8 mouse cellular contexts compared by ENCODE assay signal in genomic region chr19:46135789-46136638, GRCm38 (mm10). TPM values are rescaled to one million over a fixed set of nuclear protein-coding genes. Genes with fewer than 3 reads are reported as not detected.
A peak's percentile ranks its signal among the peaks of the same experiment; 100 is the strongest.
DNase-seq lines count a peak whose midpoint lies in the region; ATAC-seq lines count a peak whose summit lies in the region.

No protein-coding gene starts in this region.

- peaks cover 85% of the 10 kb centered on the region for H3K27me3 ChIP-seq in embryonic facial prominence, embryonic 12.5 days
- peaks cover 74% of the 10 kb centered on the region for H3K27me3 ChIP-seq in heart, embryonic 12.5 days (replicated peaks)
- peaks cover 74% of the 10 kb centered on the region for H3K27me3 ChIP-seq in kidney, embryonic 14.5 days (ENCODE audit: control insufficient read depth, insufficient read depth, low read length)
- H3K27me3 ChIP-seq in lung, embryonic 16.5 days (ENCODE audit: control insufficient read depth, insufficient read depth, low read depth, low read length), result peaks cover 68% of the 10 kb centered on the region

- peaks cover 19% of the 10 kb centered on the region for H3K4me1 ChIP-seq in embryonic facial prominence, embryonic 12.5 days
- peaks cover 41% of the 10 kb centered on the region for H3K4me1 ChIP-seq in heart, embryonic 12.5 days (replicated peaks)
- peaks cover 17% of the 10 kb centered on the region for H3K4me1 ChIP-seq in kidney, embryonic 14.5 days (ENCODE audit: control insufficient read depth, insufficient read depth, low read length)
- peaks cover 24% of the 10 kb centered on the region for H3K4me1 ChIP-seq in lung, embryonic 16.5 days (replicated peaks; ENCODE audit: control insufficient read depth, insufficient read depth, low read length)

- peak overlapping the region; percentile 45 for H3K9ac ChIP-seq in embryonic facial prominence, embryonic 12.5 days
- H3K9ac ChIP-seq in heart, embryonic 12.5 days, result peak overlapping the region; percentile 67
- peak overlapping the region; percentile 40 for H3K9ac ChIP-seq in kidney, embryonic 14.5 days (ENCODE audit: low read depth, low read length)
- peak overlapping the region; percentile 61 for H3K9ac ChIP-seq in lung, embryonic 16.5 days (ENCODE audit: low read length)

- H3K4me2 ChIP-seq in embryonic facial prominence, embryonic 12.5 days (replicated peaks), result peak overlapping the region; percentile 98
- H3K4me2 ChIP-seq in heart, embryonic 12.5 days, result peak overlapping the region; percentile 99
- H3K4me2 ChIP-seq in kidney, embryonic 14.5 days (replicated peaks; ENCODE audit: low read depth, low read length), result peak overlapping the region; percentile 99
- peak overlapping the region; percentile 93 for H3K4me2 ChIP-seq in lung, embryonic 16.5 days (ENCODE audit: low read depth, low read length)

- H3K36me3 ChIP-seq in embryonic facial prominence, embryonic 12.5 days, result no peaks in the 10 kb centered on the region
- no peaks in the 10 kb centered on the region for H3K36me3 ChIP-seq in heart, embryonic 12.5 days
- no peaks in the 10 kb centered on the region for H3K36me3 ChIP-seq in kidney, embryonic 14.5 days (ENCODE audit: control insufficient read depth, insufficient read depth, low read length)
- no peaks in the 10 kb centered on the region for H3K36me3 ChIP-seq in lung, embryonic 16.5 days (ENCODE audit: control insufficient read depth, insufficient read depth, low read length)

- peak; percentile 58 for DNase-seq in 416B (ENCODE audit: low read depth)
- peak; percentile 50 to 87 for DNase-seq in adrenal gland, adult (ENCODE audit: inconsistent age in 2 of 2, low spot score in 1 of 2)
- DNase-seq in ovary, postnatal 14 days (ENCODE audit: low spot score), result peak; percentile 36
- peak; percentile 86 to 87 for DNase-seq in thymus, postnatal 36 days

- WGBS in embryonic facial prominence, embryonic 12.5 days, result under 1% methylated on average over 79 of the region's 79 CpGs
- WGBS in heart, embryonic 12.5 days, result under 1% methylated on average over 78 of the region's 79 CpGs
- under 1% methylated on average over 79 of the region's 79 CpGs for WGBS in kidney, embryonic 14.5 days
- under 1% methylated on average over 79 of the region's 79 CpGs for WGBS in lung, embryonic 16.5 days

- peak; percentile 62 for ATAC-seq in embryonic facial prominence, embryonic 12.5 days (ENCODE audit: insufficient number of reproducible peaks, insufficient read depth, low FRiP score, low TSS enrichment)
- peak; percentile 20; the same call in 1 of the 2 replicates for ATAC-seq in heart, embryonic 12.5 days (ENCODE audit: insufficient number of reproducible peaks, low FRiP score)
- ATAC-seq in kidney, embryonic 14.5 days (ENCODE audit: low FRiP score, low TSS enrichment), result peak; percentile 66
- ATAC-seq in lung, embryonic 16.5 days (ENCODE audit: low read depth), result peak; percentile 67

- no peak overlapping the region for H3K27ac ChIP-seq in embryonic facial prominence, embryonic 12.5 days
- no peak overlapping the region for H3K27ac ChIP-seq in heart, embryonic 12.5 days (ENCODE audit: poor library complexity, severe bottlenecking)
- no peak overlapping the region for H3K27ac ChIP-seq in kidney, embryonic 14.5 days (ENCODE audit: low read depth, low read length)
- no peak overlapping the region for H3K27ac ChIP-seq in lung, embryonic 16.5 days (ENCODE audit: low read length)

- H3K9me3 ChIP-seq in embryonic facial prominence, embryonic 12.5 days, result no peaks in the 10 kb centered on the region
- no peaks in the 10 kb centered on the region for H3K9me3 ChIP-seq in heart, embryonic 12.5 days (replicated peaks)
- H3K9me3 ChIP-seq in kidney, embryonic 14.5 days (ENCODE audit: control insufficient read depth, low read length), result no peaks in the 10 kb centered on the region
- no peaks in the 10 kb centered on the region for H3K9me3 ChIP-seq in lung, embryonic 16.5 days (ENCODE audit: control insufficient read depth, low read length)

- H3K4me3 ChIP-seq in embryonic facial prominence, embryonic 12.5 days, result peak overlapping the region; percentile 56
- H3K4me3 ChIP-seq in heart, embryonic 12.5 days, result peak overlapping the region; percentile 59
- peak overlapping the region; percentile 51 for H3K4me3 ChIP-seq in kidney, embryonic 14.5 days (ENCODE audit: low read length)
- peak overlapping the region; percentile 54 for H3K4me3 ChIP-seq in lung, embryonic 16.5 days (ENCODE audit: low read length)

RNA-seq across cellular contexts. Expression of gene Elovl3, which starts 4.3 kb away (rescaled TPM):
- polyA plus RNA-seq in embryonic facial prominence, embryonic 12.5 days (2016; fragmentation: Nextera tagmentation; extraction: Ambion mirVana), result 0.59 and 0.93 TPM in 2 replicates
- not detected in 2 replicates for polyA plus RNA-seq in heart, embryonic 12.5 days (2016; fragmentation: Nextera tagmentation; extraction: Ambion mirVana)
- not detected in 2 replicates for polyA plus RNA-seq in kidney, embryonic 14.5 days (2014; fragmentation: Nextera tagmentation; extraction: Ambion mirVana)
- polyA plus RNA-seq in lung, embryonic 16.5 days (2015; fragmentation: Nextera tagmentation; extraction: Ambion mirVana), result 0.10 TPM in 1 of 2 replicates, not detected in the other

RNA-seq across cellular contexts. Expression of gene Pitx3, which starts 12.1 kb away (rescaled TPM):
- polyA plus RNA-seq in embryonic facial prominence, embryonic 12.5 days (2016; fragmentation: Nextera tagmentation; extraction: Ambion mirVana), result 9.5 and 12.3 TPM in 2 replicates
- polyA plus RNA-seq in heart, embryonic 12.5 days (2016; fragmentation: Nextera tagmentation; extraction: Ambion mirVana), result 1.0 and 2.2 TPM in 2 replicates
- not detected in 2 replicates for polyA plus RNA-seq in kidney, embryonic 14.5 days (2014; fragmentation: Nextera tagmentation; extraction: Ambion mirVana)
- 0.55 TPM in 1 of 2 replicates, not detected in the other for polyA plus RNA-seq in lung, embryonic 16.5 days (2015; fragmentation: Nextera tagmentation; extraction: Ambion mirVana)

RNA-seq across cellular contexts. Expression of gene Gbf1, which starts 16.3 kb away (rescaled TPM):
- 70.1 and 70.9 TPM in 2 replicates for polyA plus RNA-seq in embryonic facial prominence, embryonic 12.5 days (2016; fragmentation: Nextera tagmentation; extraction: Ambion mirVana)
- polyA plus RNA-seq in heart, embryonic 12.5 days (2016; fragmentation: Nextera tagmentation; extraction: Ambion mirVana), result 53.5 and 54.1 TPM in 2 replicates
- polyA plus RNA-seq in kidney, embryonic 14.5 days (2014; fragmentation: Nextera tagmentation; extraction: Ambion mirVana), result 29.0 and 50.3 TPM in 2 replicates
- polyA plus RNA-seq in lung, embryonic 16.5 days (2015; fragmentation: Nextera tagmentation; extraction: Ambion mirVana), result 45.5 and 47.2 TPM in 2 replicates

Comparison
In these comparisons a context has a peak if more than half of its experiments do, and no peak if none do; other contexts are left out.
1. DNase-seq: peak in every context shown above with its lines; median percentile 86 in thymus, postnatal 36 days; 68 in adrenal gland, adult; 58 in 416B; 36 in ovary, postnatal 14 days.